Mouse (Mus musculus) skeletal muscle tissue, adult 2 months (tissue): Measurements from ENCODE around the gene Olfr935.

Source experiments
- DNase-seq: peaks from one replicate; pipeline ENCODE4 v3.0.0-alpha.2; 2012; ENCODE audit warnings: low read depth, low spot score

Olfr935 gene

GRCm38 (mm10) chr9:38999583-38999982 is at the start of gene Olfr935:
Gene Olfr935 (minus strand): TSS chr9:38999683.
- DNase-seq, result no peak

GRCm38 (mm10) chr9:39023277-39023676 is 23.8 kb upstream of the Olfr935 start, which contains the start of gene Olfr146:
Gene Olfr146 (minus strand): TSS chr9:39023377.
- no peak for DNase-seq

- no peak for DNase-seq
Measured at GRCm38 (mm10) chr9:38988215-38988614, 11.3 kb downstream of the Olfr935 start, which contains the start of gene Olfr934. Gene Olfr934 (minus strand): TSS chr9:38988315.

GRCm38 (mm10) chr9:38972013-38972412 is 27.5 kb downstream of the Olfr935 start, which contains the start of gene Olfr933:
Gene Olfr933 (plus strand): TSS chr9:38972313.
- no peak for DNase-seq

GRCm38 (mm10) chr9:38954124-38954416 is 45.4 kb downstream of the Olfr935 start:
- DNase-seq, result no peak

- no peak for DNase-seq
Measured at GRCm38 (mm10) chr9:38953401-38954123, 45.9 kb downstream of the Olfr935 start.
